Mouse (Mus musculus) testis, adult 2 months (tissue): ENCODE data around the gene Mrps26. TPM values are rescaled to one million over a fixed set of nuclear protein-coding genes. Genes with fewer than 3 reads are reported as not detected.
A peak's percentile ranks its signal among the peaks of the same experiment; 100 is the strongest.

ENCODE experiments used
- H3K27ac ChIP-seq: fragments of 200-500 bp; 2 replicates; pipeline ENCODE4 v1.5.1; 2012; ENCODE audit warnings: low read depth, low read length; ENCODE audit not compliant: control insufficient read depth, insufficient read depth
- H3K27me3 ChIP-seq: fragments of 200-500 bp; 2 replicates; pipeline ENCODE4 v1.6.1; 2012; ENCODE audit warnings: mild to moderate bottlenecking, low read length, moderate library complexity; ENCODE audit not compliant: control insufficient read depth, insufficient read depth
- H3K36me3 ChIP-seq: fragments of 200-500 bp; 2 replicates; pipeline ENCODE4 v1.6.1; 2012; ENCODE audit warnings: mild to moderate bottlenecking, low read length; ENCODE audit not compliant: control insufficient read depth, insufficient read depth
- H3K4me1 ChIP-seq: fragments of 200-500 bp; 2 replicates; pipeline ENCODE4 v1.6.1; 2012; ENCODE audit warnings: low read length; ENCODE audit not compliant: control insufficient read depth, insufficient read depth
- H3K4me3 ChIP-seq: fragments of 200-500 bp; 2 replicates; pipeline ENCODE4 v1.5.1; 2012; ENCODE audit warnings: low read depth, mild to moderate bottlenecking, low read length, moderate library complexity, mixed read lengths; ENCODE audit not compliant: control insufficient read depth
- CTCF ChIP-seq: fragments of 200-500 bp; IDR thresholded peaks from 2 replicates; pipeline ENCODE4 v1.5.1; 2012; ENCODE audit warnings: low read depth, mild to moderate bottlenecking, inconsistent platforms, low read length, moderate library complexity; ENCODE audit not compliant: control insufficient read depth, insufficient read depth, insufficient replicate concordance
- POLR2A ChIP-seq: fragments of 200-500 bp; IDR thresholded peaks from 2 replicates; pipeline ENCODE4 v1.6.1; 2012; ENCODE audit warnings: low read depth, mild to moderate bottlenecking, inconsistent platforms, low read length, moderate library complexity; ENCODE audit not compliant: control insufficient read depth
- polyA plus RNA-seq: library from polyadenylated mRNA; depleted of rRNA; stranded (reverse); fragments of >200 nt; gene quantifications from 2 replicates; pipeline ENCODE4 v1.2.3, GENCODE M21; 2012

Gene Mrps26
- polyA plus RNA-seq, 1 experiment: 22.4 TPM

DNA sequence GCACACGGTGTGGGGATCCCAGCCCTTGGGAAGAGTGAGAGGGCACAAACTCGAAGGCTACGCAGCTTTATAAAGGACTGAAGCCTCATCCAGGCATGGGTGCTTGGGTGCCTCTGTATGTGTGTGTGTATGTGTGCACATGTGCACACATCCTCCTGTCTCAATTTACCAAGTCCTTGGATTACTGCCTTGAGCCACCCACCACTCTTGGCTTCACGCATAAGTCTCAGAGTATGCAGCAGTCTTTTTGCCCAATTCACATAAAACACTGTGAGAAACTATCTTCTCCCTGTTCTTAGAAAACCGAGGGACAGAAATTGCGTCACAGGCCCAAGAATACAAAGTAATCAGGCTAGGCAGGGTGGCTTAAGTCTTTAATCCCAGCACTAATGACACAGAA lies 22.5 kb downstream of the Mrps26 start:
- TF ChIP-seq POLR2A (no peak), CTCF (no peak)

DNA sequence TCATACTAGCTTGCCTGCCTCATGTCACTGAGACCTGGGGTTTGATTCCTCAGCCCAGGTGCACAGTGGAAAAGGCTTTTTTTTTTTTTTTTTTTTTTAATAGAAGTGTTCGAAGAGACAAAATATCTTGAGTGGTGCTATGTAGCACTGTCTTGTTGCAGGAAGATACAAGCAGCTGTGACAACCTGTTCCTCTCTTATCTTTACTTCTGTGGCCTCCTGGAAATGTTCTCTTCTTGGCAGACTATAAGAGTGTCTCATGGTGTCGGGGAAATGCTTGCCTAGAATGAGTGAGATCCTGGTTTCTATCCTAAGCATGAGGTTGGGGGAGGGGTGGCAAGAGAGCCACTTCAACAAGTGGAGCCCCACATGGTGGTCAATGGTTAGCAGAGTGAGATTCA lies 24.8 kb downstream of the Mrps26 start:
- Histone ChIP-seq H3K27me3 (no peaks in the 10 kb centered on the region), H3K4me1 (no peaks in the 10 kb centered on the region; the same call in none of the 2 replicates), H3K27ac (no peak overlapping the region), H3K4me3 (peak overlapping the region; percentile 79), H3K36me3 (no peaks in the 10 kb centered on the region; the same call in 1 of the 2 replicates)
- TF ChIP-seq CTCF: no peak
- no peak for TF ChIP-seq POLR2A

More for the DNA sequence above, 22.5 kb downstream of the Mrps26 start:
- Histone ChIP-seq H3K4me3 (no peak overlapping the region), H3K27me3 (no peaks in the 10 kb centered on the region), H3K36me3 (no peaks in the 10 kb centered on the region), H3K27ac (no peak overlapping the region), H3K4me1 (no peaks in the 10 kb centered on the region; the same call in none of the 2 replicates)

DNA sequence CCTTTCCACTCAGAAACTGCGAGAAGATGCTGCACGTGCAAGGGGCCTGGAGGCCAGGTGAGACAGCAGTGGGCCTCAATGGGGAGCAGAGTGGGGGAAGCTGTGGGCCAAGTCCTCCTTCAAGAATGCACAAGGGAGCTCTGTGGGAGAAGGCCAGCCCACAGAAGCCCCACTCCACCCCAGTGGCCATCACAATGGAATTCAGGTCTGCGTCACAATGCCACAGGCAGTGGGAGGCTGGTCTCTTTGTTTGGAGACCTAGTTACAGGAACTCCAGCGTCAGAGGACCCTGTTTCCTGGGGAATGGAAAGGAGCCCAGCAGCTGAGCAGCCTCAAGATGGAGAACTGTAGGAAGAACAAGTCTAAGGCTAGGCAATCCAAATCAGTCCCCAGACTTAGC lies 25.6 kb downstream of the Mrps26 start:
- TF ChIP-seq CTCF (no peak), POLR2A (peak; percentile 50; the same call in 1 of the 2 replicates)
- H3K4me3 ChIP-seq: peak overlapping the region; percentile 79
- H3K4me1 ChIP-seq: no peaks in the 10 kb centered on the region; the same call in none of the 2 replicates
- peak overlapping the region; percentile 81 for H3K27ac ChIP-seq
- no peaks in the 10 kb centered on the region; the same call in 1 of the 2 replicates for H3K36me3 ChIP-seq
- no peaks in the 10 kb centered on the region for H3K27me3 ChIP-seq

DNA sequence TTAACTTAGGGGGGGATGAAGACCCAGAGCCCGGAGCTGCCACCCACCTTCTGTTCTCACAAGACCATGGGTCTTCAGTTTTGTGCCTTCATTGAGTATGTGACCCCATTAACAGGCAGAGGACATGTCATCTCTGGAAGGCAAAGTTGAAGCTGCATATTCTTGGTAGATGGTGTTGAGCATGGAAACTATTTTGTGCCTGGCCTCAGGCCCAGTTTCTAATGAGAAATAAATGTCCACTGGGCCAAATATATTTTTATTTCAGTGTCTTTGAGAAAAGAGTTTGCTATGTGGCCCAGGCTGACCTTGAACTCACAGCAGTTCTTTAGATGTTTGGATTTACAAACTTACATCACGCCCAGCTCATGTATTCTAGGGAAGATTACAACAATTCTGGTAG lies 26.2 kb downstream of the Mrps26 start:
- H3K4me3 ChIP-seq: peak overlapping the region; percentile 79
- no peaks in the 10 kb centered on the region; the same call in 1 of the 2 replicates for H3K36me3 ChIP-seq
- no peaks in the 10 kb centered on the region for H3K27me3 ChIP-seq
- no peaks in the 10 kb centered on the region; the same call in none of the 2 replicates for H3K4me1 ChIP-seq
- TF ChIP-seq POLR2A: no peak
- no peak for TF ChIP-seq CTCF
- peak overlapping the region; percentile 81 for H3K27ac ChIP-seq

DNA sequence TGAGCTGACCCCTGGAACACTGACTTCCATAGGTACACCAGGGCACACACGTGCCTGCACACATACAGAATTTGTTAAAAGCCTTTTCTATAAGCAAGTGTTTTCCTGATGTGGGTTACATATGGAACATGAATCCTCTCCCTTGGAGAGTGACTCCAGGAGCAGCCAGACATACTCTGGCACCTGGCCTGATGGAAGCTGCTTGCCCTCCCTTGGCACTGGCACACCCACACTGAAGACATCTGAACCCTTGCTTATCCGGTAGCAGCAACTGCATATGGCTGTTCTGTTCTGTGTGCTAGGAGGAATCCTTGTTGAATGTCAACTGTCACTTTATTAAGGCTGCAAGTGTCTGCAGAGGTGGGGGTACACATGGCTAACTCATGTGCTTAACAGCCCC lies 27.5 kb downstream of the Mrps26 start:
- peak overlapping the region; percentile 79 for H3K4me3 ChIP-seq
- no peak overlapping the region for H3K27ac ChIP-seq
- H3K4me1 ChIP-seq: no peaks in the 10 kb centered on the region; the same call in none of the 2 replicates
- no peaks in the 10 kb centered on the region for H3K27me3 ChIP-seq
- no peak for TF ChIP-seq CTCF
- TF ChIP-seq POLR2A: no peak
- no peaks in the 10 kb centered on the region; the same call in 1 of the 2 replicates for H3K36me3 ChIP-seq

DNA sequence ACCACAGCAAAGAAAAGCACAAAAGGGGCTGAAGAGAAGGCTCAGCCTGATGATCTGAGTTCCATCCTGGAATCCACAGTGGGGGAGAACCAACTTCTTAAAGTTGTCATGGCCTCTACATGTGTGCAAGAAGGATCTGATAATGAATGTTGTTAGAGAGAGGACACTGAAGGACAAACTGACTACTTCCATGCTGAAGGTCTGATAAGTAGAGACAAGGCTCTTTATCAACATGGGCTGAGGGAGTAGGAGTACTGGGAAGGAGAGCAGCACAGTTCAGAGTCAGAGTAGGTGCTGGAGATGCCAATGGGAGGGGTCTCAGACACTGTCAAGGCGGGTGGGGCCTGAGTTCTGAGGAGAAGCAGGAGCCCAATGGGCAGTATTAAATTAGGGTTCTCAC lies 32.1 kb downstream of the Mrps26 start:
- Histone ChIP-seq H3K36me3 (peaks cover 6% of the 10 kb centered on the region), H3K4me1 (no peaks in the 10 kb centered on the region; the same call in 1 of the 2 replicates), H3K27me3 (no peaks in the 10 kb centered on the region), H3K27ac (no peak overlapping the region), H3K4me3 (no peak overlapping the region)
- TF ChIP-seq CTCF (no peak), POLR2A (no peak)

DNA sequence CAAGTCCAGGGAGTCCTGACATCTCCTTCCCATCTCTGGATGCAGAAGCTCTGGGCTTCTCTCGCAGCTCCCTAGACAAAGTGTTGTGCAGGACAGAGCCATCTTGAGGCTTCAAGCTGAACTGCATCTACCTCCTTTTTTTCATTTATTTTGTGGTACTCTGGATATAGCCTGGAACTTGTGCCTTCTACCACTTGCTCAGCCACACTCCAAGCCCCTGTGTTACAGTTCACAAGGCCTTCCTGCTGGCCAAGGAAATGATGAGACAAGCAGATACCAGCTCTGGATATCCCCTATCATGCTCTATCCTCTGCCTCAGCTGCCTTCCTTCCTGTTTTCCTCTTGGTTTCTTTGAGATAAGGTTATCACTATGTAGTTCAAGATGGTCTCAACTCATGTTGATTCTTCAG lies 34.1 kb downstream of the Mrps26 start:
- Histone ChIP-seq H3K27me3 (no peaks in the 10 kb centered on the region), H3K4me1 (no peaks in the 10 kb centered on the region; the same call in 1 of the 2 replicates), H3K4me3 (no peak overlapping the region), H3K36me3 (peaks cover 6% of the 10 kb centered on the region), H3K27ac (no peak overlapping the region)
- TF ChIP-seq POLR2A (no peak), CTCF (peak; percentile 9; the same call in 1 of the 2 replicates)
